8 mouse cellular contexts compared by ENCODE assay signal in the genomic region with DNA sequence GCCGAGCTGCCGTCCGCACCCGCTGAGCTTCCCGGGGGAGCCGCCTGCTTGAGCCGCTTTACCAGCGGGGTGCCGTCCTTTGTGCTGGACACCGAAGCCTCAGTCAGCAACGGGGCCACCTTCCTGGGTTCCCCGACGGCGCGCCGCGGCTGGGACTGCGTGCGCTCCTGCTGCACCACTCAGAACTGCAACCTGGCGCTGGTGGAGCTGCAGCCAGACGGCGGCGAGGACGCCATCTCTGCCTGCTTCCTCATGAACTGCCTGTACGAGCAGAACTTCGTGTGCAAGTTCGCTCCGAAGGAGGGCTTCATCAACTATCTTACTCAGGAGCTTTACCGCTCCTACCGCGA. TPM values are rescaled to one million over a fixed set of nuclear protein-coding genes. Genes with fewer than 3 reads are reported as not detected.
DNase-seq lines count a peak whose midpoint lies in the region; ATAC-seq lines count a peak whose summit lies in the region.

No protein-coding gene starts in this region.

- peaks cover 16% of the 10 kb centered on the region for H3K4me1 ChIP-seq in hindbrain, embryonic 13.5 days (replicated peaks)
- peaks cover 13% of the 10 kb centered on the region for H3K4me1 ChIP-seq in midbrain, embryonic 12.5 days

- no peaks in the 10 kb centered on the region for H3K9me3 ChIP-seq in hindbrain, embryonic 13.5 days
- H3K9me3 ChIP-seq in midbrain, embryonic 12.5 days = no peaks in the 10 kb centered on the region

- peaks cover 80% of the 10 kb centered on the region for H3K27me3 ChIP-seq in hindbrain, embryonic 13.5 days
- H3K27me3 ChIP-seq in midbrain, embryonic 12.5 days = peaks cover 71% of the 10 kb centered on the region

- no peak overlapping the region for H3K27ac ChIP-seq in hindbrain, embryonic 13.5 days
- H3K27ac ChIP-seq in midbrain, embryonic 12.5 days (replicated peaks) = no peak overlapping the region

- H3K36me3 ChIP-seq in hindbrain, embryonic 13.5 days = no peaks in the 10 kb centered on the region
- H3K36me3 ChIP-seq in midbrain, embryonic 12.5 days = no peaks in the 10 kb centered on the region

- H3K4me3 ChIP-seq in hindbrain, embryonic 13.5 days = peak overlapping the region; percentile 41
- H3K4me3 ChIP-seq in midbrain, embryonic 12.5 days = peak overlapping the region; percentile 41

- no peak for ATAC-seq in hindbrain, embryonic 13.5 days (ENCODE audit: low FRiP score)
- no peak for ATAC-seq in midbrain, embryonic 12.5 days (ENCODE audit: low FRiP score, low read depth)
- ATAC-seq in megakaryocyte progenitor cell, adult 5-6 weeks (replicated peaks; ENCODE audit: poor library complexity) = no peak; the same call in 1 of the 2 replicates

- peak overlapping the region; percentile 49 for H3K9ac ChIP-seq in hindbrain, embryonic 13.5 days
- H3K9ac ChIP-seq in midbrain, embryonic 12.5 days (replicated peaks) = no peak overlapping the region

- peak overlapping the region; percentile 68 for H3K4me2 ChIP-seq in hindbrain, embryonic 13.5 days
- H3K4me2 ChIP-seq in midbrain, embryonic 12.5 days (replicated peaks) = peak overlapping the region; percentile 62

- 2% methylated on average over 31 of the region's 31 CpGs for WGBS in hindbrain, embryonic 13.5 days
- WGBS in midbrain, embryonic 12.5 days = under 1% methylated on average over 31 of the region's 31 CpGs

- peak; percentile 43 for DNase-seq in adrenal gland, postnatal 10 days
- no peak for DNase-seq in adrenal gland, adult 8-10 months
- peak; percentile 14 for DNase-seq in ovary, postnatal 36 days (ENCODE audit: low spot score)
- DNase-seq in ovary, adult 18-20 months (ENCODE audit: low spot score) = no peak
- DNase-seq in right cerebral cortex, adult 2 months (ENCODE audit: low spot score in 2 of 2) = no peak

RNA-seq across cellular contexts. Expression of a gene that starts 0.7 kb away (rescaled TPM):
- 1 to 10 TPM; 4.2 to 4.7 TPM for total RNA-seq in adrenal gland, postnatal 10 days (2021)
- total RNA-seq in adrenal gland, adult 8-10 months (2022) = 1 to 10 TPM; 1.8 to 3.9 (median 2.6) TPM
- 0.72 and 0.99 TPM in 2 replicates for polyA plus RNA-seq in hindbrain, embryonic 13.5 days (2015; fragmentation: Nextera tagmentation; extraction: Ambion mirVana)
- polyA plus RNA-seq in midbrain, embryonic 12.5 days (2016; fragmentation: Nextera tagmentation; extraction: Ambion mirVana) = 0.98 and 1.5 TPM in 2 replicates
- total RNA-seq in megakaryocyte progenitor cell, adult 5-6 weeks (2015) = 0.20 and 0.44 TPM in 2 replicates
- total RNA-seq in megakaryocyte progenitor cell, adult 5-6 weeks (2017) = 0.14 TPM in 1 of 2 replicates, not detected in the other

RNA-seq across cellular contexts. Expression of a gene that starts 8.1 kb away (rescaled TPM):
- total RNA-seq in adrenal gland, postnatal 10 days (2021) = not detected
- not detected for total RNA-seq in adrenal gland, adult 8-10 months (2022)
- polyA plus RNA-seq in hindbrain, embryonic 13.5 days (2015; fragmentation: Nextera tagmentation; extraction: Ambion mirVana) = not detected in 2 replicates
- polyA plus RNA-seq in midbrain, embryonic 12.5 days (2016; fragmentation: Nextera tagmentation; extraction: Ambion mirVana) = not detected in 2 replicates
- not detected in 2 replicates for total RNA-seq in megakaryocyte progenitor cell, adult 5-6 weeks (2015)
- not detected in 2 replicates for total RNA-seq in megakaryocyte progenitor cell, adult 5-6 weeks (2017)

RNA-seq across cellular contexts. Expression of a gene that starts 29.3 kb away (rescaled TPM):
- total RNA-seq in adrenal gland, postnatal 10 days (2021) = 10 to 100 TPM; 11.9 to 17.4 TPM
- 10 to 100 TPM; 16.5 to 24.6 (median 20.8) TPM for total RNA-seq in adrenal gland, adult 8-10 months (2022)
- 25.0 and 27.3 TPM in 2 replicates for polyA plus RNA-seq in hindbrain, embryonic 13.5 days (2015; fragmentation: Nextera tagmentation; extraction: Ambion mirVana)
- polyA plus RNA-seq in midbrain, embryonic 12.5 days (2016; fragmentation: Nextera tagmentation; extraction: Ambion mirVana) = 24.7 and 26.8 TPM in 2 replicates
- 32.6 and 34.6 TPM in 2 replicates for total RNA-seq in megakaryocyte progenitor cell, adult 5-6 weeks (2015)
- 86.0 and 87.8 TPM in 2 replicates for total RNA-seq in megakaryocyte progenitor cell, adult 5-6 weeks (2017)

RNA-seq across cellular contexts. Expression of a gene that starts 29.4 kb away (rescaled TPM):
- 10 to 100 TPM; 25.1 to 33.8 TPM for total RNA-seq in adrenal gland, postnatal 10 days (2021)
- 10 to 100 TPM; 26.6 to 52.4 (median 38.3) TPM for total RNA-seq in adrenal gland, adult 8-10 months (2022)
- polyA plus RNA-seq in hindbrain, embryonic 13.5 days (2015; fragmentation: Nextera tagmentation; extraction: Ambion mirVana) = 57.5 and 59.7 TPM in 2 replicates
- polyA plus RNA-seq in midbrain, embryonic 12.5 days (2016; fragmentation: Nextera tagmentation; extraction: Ambion mirVana) = 44.9 and 53.6 TPM in 2 replicates
- total RNA-seq in megakaryocyte progenitor cell, adult 5-6 weeks (2015) = 29.4 and 38.4 TPM in 2 replicates
- 59.2 and 79.1 TPM in 2 replicates for total RNA-seq in megakaryocyte progenitor cell, adult 5-6 weeks (2017)

RNA-seq across cellular contexts. Expression of a gene that starts 33.2 kb away (rescaled TPM):
- under 1 TPM; 0.27 to 0.36 TPM for total RNA-seq in adrenal gland, postnatal 10 days (2021)
- 1 to 10 TPM in 3 of 4 experiments, under 1 TPM in 1; 0.61 to 2.9 (median 2.1) TPM for total RNA-seq in adrenal gland, adult 8-10 months (2022)
- polyA plus RNA-seq in hindbrain, embryonic 13.5 days (2015; fragmentation: Nextera tagmentation; extraction: Ambion mirVana) = 21.2 and 23.4 TPM in 2 replicates
- 3.9 and 4.7 TPM in 2 replicates for polyA plus RNA-seq in midbrain, embryonic 12.5 days (2016; fragmentation: Nextera tagmentation; extraction: Ambion mirVana)
- total RNA-seq in megakaryocyte progenitor cell, adult 5-6 weeks (2015) = not detected in 2 replicates
- not detected in 2 replicates for total RNA-seq in megakaryocyte progenitor cell, adult 5-6 weeks (2017)

Comparison
In these comparisons a context has a peak if more than half of its experiments do, and no peak if none do; other contexts are left out.
1. DNase-seq: peak in adrenal gland, postnatal 10 days (single experiment) and ovary, postnatal 36 days (single experiment); none in adrenal gland, adult 8-10 months (single experiment), ovary, adult 18-20 months (single experiment) and right cerebral cortex, adult 2 months (0 of 2).